Mouse (Mus musculus) bone marrow, adult 2 months (tissue): ENCODE results near the gene Dnah17.

ENCODE experiments used
- CTCF ChIP-seq: fragments of 200-500 bp; IDR thresholded peaks from 2 replicates; pipeline ENCODE4 v1.5.1; 2011; ENCODE audit warnings: low read length, control low read depth; ENCODE audit not compliant: control insufficient read depth, insufficient read depth
- POLR2A ChIP-seq: fragments of 200-500 bp; IDR thresholded peaks from 2 replicates; pipeline ENCODE4 v1.6.1; 2011; ENCODE audit warnings: low read depth, mild to moderate bottlenecking, control low read depth, low read length, borderline replicate concordance; ENCODE audit not compliant: control insufficient read depth

- no peak for TF ChIP-seq CTCF
- TF ChIP-seq POLR2A, result no peak
Measured at GRCm38 (mm10) chr11:118004217-118004616, 126.2 kb downstream of the Dnah17 start.
